Mouse (Mus musculus): ENCODE measurements around the gene Krt28.

- TF ChIP-seq CTCF (IDR thresholded peaks at IDR 0.05; ENCODE audit: control insufficient read depth, insufficient read depth, low read length), result no peak
- no peak for TF ChIP-seq POLR2A (IDR thresholded peaks at IDR 0.05; ENCODE audit: borderline replicate concordance, control insufficient read depth, low read depth, low read length)
Measured at GRCm38 (mm10) chr11:99369853-99370451, 4.8 kb downstream of the Krt28 start.
